Mouse (Mus musculus) liver, adult (tissue): ENCODE data around the gene Gja10.

Source experiments
- GATA4 ChIP-seq: IDR thresholded peaks from 2 replicates; pipeline ENCODE4 v1.6.1; 2014; ENCODE audit warnings: mild to moderate bottlenecking, low read length; ENCODE audit not compliant: insufficient replicate concordance

The Gja10 gene

DNA sequence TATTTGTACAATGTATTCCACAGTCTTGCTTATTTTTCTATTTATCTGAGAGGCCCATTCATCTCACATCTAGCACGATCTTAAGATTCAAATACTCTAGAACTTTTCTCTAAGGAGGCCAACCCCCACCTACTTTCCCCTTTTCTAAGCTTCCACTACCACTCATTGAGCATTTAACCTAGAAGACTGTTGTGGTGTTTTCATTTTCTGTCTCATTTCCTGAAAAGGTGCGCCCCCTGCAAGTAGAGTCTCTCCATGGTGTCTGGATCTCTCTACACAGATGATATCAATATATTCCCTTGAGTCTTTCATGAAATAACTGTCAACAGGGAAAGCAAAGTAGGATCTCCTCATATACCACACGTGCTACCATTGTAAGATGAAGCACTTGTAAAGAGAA lies at the start of gene Gja10:
Gja10 (minus strand) TSS at position 101 of the 400 bp plus-strand sequence.
- TF ChIP-seq GATA4, result no peak

DNA sequence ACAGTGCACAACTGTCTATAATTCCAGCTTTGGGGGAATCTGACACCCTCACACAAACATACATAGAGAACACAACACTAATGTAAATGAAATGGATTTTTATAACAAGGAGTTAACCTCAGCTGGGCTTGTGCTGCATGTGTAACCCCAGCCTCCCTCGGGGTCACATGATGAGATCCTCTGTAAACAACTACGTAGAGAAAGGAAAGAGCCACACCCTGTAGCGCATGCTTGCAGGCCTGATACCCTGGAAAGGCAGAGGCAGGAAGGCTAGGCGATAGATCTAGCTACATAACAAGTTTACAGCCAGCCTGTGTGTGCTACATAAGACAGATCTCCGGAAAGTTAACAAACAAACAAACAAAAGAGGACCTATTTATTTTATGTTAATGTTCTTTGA lies 49.1 kb upstream of the Gja10 start:
- TF ChIP-seq GATA4, result peak; percentile 25; the same call in 1 of the 2 replicates

- no peak for TF ChIP-seq GATA4
These were observed 19.1 kb upstream of the Gja10 start for GRCm38 (mm10) chr4:32621637-32622036.

DNA sequence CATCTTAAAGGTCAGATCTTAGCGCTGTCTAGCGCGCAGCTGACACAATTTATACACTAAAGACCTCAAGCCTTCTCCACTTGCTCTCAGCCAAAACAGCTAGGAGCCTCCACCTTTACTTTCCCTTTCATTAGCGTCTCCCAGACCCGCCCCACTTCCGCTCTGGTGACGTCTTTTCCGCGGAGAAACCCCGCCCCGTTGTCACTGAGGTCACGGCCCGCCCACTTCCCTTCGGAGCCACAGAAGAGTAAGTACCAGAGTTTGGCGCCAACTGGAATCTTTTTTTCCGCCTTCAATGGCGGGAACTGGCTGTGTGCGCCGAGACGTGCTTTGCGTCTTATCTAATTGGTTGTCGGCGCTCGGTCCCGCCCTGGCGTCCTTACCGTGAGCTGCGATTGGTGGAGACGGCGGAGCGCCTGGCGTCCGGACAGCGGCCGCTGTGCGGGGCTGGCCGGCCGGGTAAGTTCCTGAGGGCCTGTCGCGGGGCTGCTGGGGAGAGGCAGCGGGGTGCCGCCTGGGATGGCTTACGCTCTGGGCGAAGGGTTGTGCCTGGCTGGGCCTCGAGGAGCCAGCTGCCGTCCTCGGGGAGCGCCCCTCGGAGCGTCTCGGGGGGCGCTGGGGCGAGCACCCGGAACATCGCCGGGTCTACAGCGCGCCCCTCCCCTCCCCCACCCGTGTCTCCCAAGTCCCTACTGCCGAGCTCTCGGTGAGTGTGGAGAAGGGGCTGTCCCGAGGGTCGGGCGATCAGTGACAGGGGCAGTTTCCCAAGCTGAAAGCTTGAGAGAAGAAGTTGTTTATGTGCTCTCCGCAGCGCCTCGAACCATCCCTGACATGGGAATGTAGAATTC lies 12.7 kb upstream of the Gja10 start, which contains the start of gene Casp8ap2:
Casp8ap2 (plus strand) TSS at position 418 of the 848 bp plus-strand sequence.
- TF ChIP-seq GATA4, result 0 out of 2 replicates have a peak, but pooled peaks have one; percentile 42

- TF ChIP-seq GATA4, result no peak
These were observed 1.4 kb downstream of the Gja10 start for GRCm38 (mm10) chr4:32601135-32601534.

- no peak for TF ChIP-seq GATA4
These were observed 14.3 kb downstream of the Gja10 start for GRCm38 (mm10) chr4:32588237-32588636.

GRCm38 (mm10) chr4:32587543-32587942 lies 15.0 kb downstream of the Gja10 start:
- TF ChIP-seq GATA4, result no peak

- no peak for TF ChIP-seq GATA4
These were observed 16.0 kb downstream of the Gja10 start for GRCm38 (mm10) chr4:32586596-32586995.

DNA sequence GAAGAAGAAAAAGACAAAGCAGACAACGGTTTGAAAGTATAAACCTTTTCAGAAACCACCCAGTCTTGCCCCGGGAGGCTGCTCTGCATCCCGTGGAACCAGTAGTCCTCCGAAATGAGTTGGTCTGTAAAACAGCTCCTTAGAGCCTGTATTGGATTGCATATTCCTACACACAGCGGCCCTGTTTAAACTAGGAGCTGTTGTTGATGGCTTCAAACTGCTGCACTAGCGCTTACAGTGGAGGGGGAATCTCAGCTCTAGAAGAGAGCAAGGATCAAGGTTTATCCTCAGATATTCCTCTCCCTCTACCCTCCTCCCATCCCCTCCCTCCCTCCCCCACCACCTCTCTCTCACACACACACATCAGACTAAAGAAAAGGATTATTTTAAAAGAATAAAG lies 18.4 kb downstream of the Gja10 start:
- TF ChIP-seq GATA4, result no peak

DNA sequence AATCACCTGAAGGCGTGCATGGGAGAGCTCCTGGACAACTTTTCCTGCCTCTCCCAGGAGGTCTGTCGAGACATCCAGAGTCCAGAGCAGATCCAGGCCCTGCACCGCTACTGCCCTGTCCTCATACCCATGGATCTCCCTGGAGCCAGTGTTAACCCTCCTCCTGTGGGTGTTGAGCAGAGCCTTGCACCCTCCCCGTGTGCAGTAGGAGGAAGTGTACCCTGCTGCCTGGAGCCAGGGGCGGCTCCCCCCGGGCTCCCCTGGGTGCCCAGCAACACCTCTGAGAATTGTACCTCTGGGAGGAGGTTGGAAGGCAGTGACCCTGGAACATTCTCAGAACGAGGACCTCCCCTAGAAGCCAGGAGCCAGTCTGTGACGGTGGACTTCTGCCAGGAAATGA lies 22.7 kb downstream of the Gja10 start:
- TF ChIP-seq GATA4, result no peak

DNA sequence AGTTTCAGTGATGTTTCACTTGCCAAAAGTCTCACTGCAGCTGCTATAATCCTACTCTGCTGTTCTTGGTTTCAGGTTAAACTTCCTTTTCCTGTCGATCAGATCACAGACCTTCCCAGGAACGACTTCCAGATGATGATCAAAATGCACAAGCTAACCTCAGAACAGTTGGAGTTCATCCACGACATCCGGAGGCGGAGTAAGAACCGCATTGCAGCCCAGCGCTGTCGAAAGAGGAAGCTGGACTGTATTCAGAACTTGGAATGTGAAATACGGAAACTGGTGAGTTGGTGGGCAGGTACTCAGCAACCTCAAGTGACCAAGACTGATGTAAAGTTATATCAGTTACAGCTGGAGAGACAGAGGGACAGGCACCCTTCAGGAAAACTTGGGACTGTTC lies 27.4 kb downstream of the Gja10 start:
- no peak for TF ChIP-seq GATA4

- TF ChIP-seq GATA4, result no peak
These were observed 28.0 kb downstream of the Gja10 start for GRCm38 (mm10) chr4:32574604-32575003.

- no peak for TF ChIP-seq GATA4
These were observed 29.0 kb downstream of the Gja10 start for GRCm38 (mm10) chr4:32573586-32573985.

- TF ChIP-seq GATA4, result no peak
These were observed 30.4 kb downstream of the Gja10 start for GRCm38 (mm10) chr4:32572118-32572517.

GRCm38 (mm10) chr4:32571441-32571840 lies 31.1 kb downstream of the Gja10 start:
- TF ChIP-seq GATA4, result peak; percentile 75; the same call in 1 of the 2 replicates

GRCm38 (mm10) chr4:32570939-32571317 lies 31.6 kb downstream of the Gja10 start:
- no peak for TF ChIP-seq GATA4
